Mouse (Mus musculus): Measurements from ENCODE around the gene Sorl1. TPM values are rescaled to one million over a fixed set of nuclear protein-coding genes. Genes with fewer than 3 reads are reported as not detected.

The Sorl1 gene
- polyA plus RNA-seq, 2 experiments = 1.1 to 1.4 TPM

DNA sequence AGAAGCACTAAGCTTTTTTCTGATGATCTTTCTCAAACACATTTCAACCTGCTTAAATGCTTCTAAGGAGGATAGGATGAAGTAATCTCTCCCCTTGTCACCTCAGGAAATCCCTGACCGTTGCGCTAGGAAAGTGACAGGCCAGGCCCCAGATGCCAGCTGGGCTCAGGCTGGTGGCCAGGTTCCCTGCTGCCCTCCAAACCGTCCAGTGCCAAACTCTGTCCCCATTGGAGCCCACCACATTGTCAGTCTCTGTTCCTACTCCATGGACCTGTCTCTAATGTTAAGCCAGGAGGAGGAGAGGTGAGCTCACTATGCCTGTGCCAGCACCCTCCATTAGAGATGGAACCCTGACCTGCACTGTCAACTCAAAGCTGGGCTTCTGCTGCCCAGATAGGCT lies 149.4 kb downstream of the Sorl1 start:
- Histone ChIP-seq H3K36me3 (replicated peaks; ENCODE audit: control insufficient read depth, insufficient read depth, low read depth) (no peaks in the 10 kb centered on the region), H3K9me3 (ENCODE audit: control insufficient read depth, low read length) (no peaks in the 10 kb centered on the region), H3K27me3 (ENCODE audit: control insufficient read depth, insufficient read depth, low read length) (no peaks in the 10 kb centered on the region), H3K9ac (replicated peaks) (no peak overlapping the region), H3K4me1 (replicated peaks; ENCODE audit: control insufficient read depth in 2 of 2, insufficient read depth in 2 of 2, low read length in 1 of 2) (no peaks in the 10 kb centered on the region), H3K27ac (no peak overlapping the region), H3K4me2 (ENCODE audit: low read depth) (no peak overlapping the region), H3K4me3 (ENCODE audit: insufficient read depth in 1 of 2, low read depth in 2 of 2, low read length in 2 of 2) (no peak overlapping the region)
- DNase-seq (ENCODE audit: low read depth in 3 of 3, low spot score in 3 of 3) = no peak
- no peak for ATAC-seq (ENCODE audit: insufficient read depth)
- TF ChIP-seq CTCF (IDR thresholded peaks at IDR 0.05; ENCODE audit: low read depth) = no peak
- TF ChIP-seq EP300 (IDR thresholded peaks at IDR 0.05; ENCODE audit: low read depth) = no peak
- 67% methylated on average over 3 of the region's 3 CpGs for WGBS (ENCODE audit: insufficient replicate concordance)

DNA sequence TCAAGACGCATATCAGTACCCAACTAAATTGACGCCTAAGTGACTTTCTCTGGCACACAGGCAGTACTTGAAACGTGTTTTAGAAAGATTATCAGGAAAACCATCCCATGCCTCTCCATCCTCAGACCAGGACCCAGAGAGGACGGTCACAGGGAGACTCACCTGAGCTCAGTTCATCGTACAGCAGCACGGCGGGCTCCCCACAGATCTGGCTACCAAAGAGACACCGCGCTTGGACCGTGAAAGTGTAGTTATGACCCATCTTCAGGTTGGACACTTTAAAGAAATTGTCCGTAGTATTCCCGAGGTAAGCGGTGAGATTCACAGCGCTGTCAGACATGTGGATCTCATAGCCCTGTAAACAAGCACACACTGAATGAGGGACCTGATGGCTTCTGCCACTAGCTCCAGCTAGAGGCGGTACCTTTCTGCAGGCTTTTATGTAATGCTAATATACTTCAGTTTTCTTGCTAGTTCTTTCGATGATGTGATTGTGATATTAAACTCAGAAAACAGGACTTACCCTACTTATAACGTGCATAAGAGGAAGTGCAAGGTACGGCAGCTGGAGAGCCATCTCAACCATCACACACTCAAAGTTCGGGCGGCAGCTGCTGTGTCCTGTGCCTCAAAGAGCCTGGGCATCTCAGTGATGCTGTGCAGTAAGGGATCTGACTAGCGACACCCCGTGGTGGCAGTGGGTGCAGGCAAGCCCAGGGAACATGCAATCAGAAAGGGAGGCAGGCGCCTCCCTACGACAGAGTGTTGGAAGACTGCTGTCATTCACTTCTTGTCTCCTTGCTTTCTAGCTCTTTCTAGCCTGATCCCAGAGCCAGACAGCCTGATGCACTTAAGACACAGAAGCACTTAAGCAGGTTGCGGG lies 150.1 kb downstream of the Sorl1 start:
- 61% methylated on average over 25 of the region's 25 CpGs for WGBS (ENCODE audit: insufficient replicate concordance)
- Histone ChIP-seq H3K27me3 (ENCODE audit: control insufficient read depth, insufficient read depth, low read length) (no peaks in the 10 kb centered on the region), H3K9me3 (ENCODE audit: control insufficient read depth, low read length) (no peaks in the 10 kb centered on the region), H3K4me1 (replicated peaks; ENCODE audit: control insufficient read depth in 2 of 2, insufficient read depth in 2 of 2, low read length in 1 of 2) (no peaks in the 10 kb centered on the region), H3K27ac (no peak overlapping the region), H3K36me3 (replicated peaks; ENCODE audit: control insufficient read depth, insufficient read depth, low read depth) (no peaks in the 10 kb centered on the region), H3K4me2 (ENCODE audit: low read depth) (no peak overlapping the region), H3K4me3 (ENCODE audit: insufficient read depth in 1 of 2, low read depth in 2 of 2, low read length in 2 of 2) (no peak overlapping the region), H3K9ac (replicated peaks) (no peak overlapping the region)
- TF ChIP-seq EP300 (IDR thresholded peaks at IDR 0.05; ENCODE audit: low read depth) (no peak), CTCF (IDR thresholded peaks at IDR 0.05; ENCODE audit: low read depth) (peak; percentile 60)
- ATAC-seq (ENCODE audit: insufficient read depth) (no peak), DNase-seq (ENCODE audit: low read depth in 3 of 3, low spot score in 3 of 3) (no peak)

DNA sequence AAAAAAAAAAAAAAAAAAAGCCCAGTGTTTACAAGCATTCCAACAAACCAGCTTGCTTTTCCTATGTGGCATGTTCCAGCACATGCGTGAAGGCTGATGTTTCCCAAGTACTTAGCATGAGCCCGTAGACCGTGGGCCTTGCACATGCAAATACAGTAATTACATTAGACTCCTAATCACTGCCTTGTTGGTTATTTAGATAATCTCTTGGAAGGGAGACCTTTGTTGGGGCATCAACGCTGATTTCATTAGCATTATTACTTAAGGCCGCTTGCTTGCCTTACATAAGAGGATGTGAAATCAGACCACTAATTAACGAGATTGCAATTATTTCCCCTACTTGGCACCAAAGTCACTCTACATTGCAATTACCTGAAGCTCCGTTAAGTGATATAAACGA lies 154.1 kb downstream of the Sorl1 start:
- Histone ChIP-seq H3K27me3 (ENCODE audit: control insufficient read depth, insufficient read depth, low read length) (no peaks in the 10 kb centered on the region), H3K9ac (replicated peaks) (no peak overlapping the region), H3K36me3 (replicated peaks; ENCODE audit: control insufficient read depth, insufficient read depth, low read depth) (no peaks in the 10 kb centered on the region), H3K4me1 (replicated peaks; ENCODE audit: control insufficient read depth in 2 of 2, insufficient read depth in 2 of 2, low read length in 1 of 2) (no peaks in the 10 kb centered on the region), H3K9me3 (ENCODE audit: control insufficient read depth, low read length) (no peaks in the 10 kb centered on the region), H3K4me2 (ENCODE audit: low read depth) (no peak overlapping the region), H3K27ac (no peak overlapping the region), H3K4me3 (ENCODE audit: insufficient read depth in 1 of 2, low read depth in 2 of 2, low read length in 2 of 2) (no peak overlapping the region)
- TF ChIP-seq EP300 (IDR thresholded peaks at IDR 0.05; ENCODE audit: low read depth) (no peak), CTCF (IDR thresholded peaks at IDR 0.05; ENCODE audit: low read depth) (no peak)
- DNase-seq (ENCODE audit: low read depth in 3 of 3, low spot score in 3 of 3) = no peak
- WGBS (ENCODE audit: insufficient replicate concordance) = 69% methylated on average over 8 of the region's 8 CpGs
- no peak for ATAC-seq (ENCODE audit: insufficient read depth)

DNA sequence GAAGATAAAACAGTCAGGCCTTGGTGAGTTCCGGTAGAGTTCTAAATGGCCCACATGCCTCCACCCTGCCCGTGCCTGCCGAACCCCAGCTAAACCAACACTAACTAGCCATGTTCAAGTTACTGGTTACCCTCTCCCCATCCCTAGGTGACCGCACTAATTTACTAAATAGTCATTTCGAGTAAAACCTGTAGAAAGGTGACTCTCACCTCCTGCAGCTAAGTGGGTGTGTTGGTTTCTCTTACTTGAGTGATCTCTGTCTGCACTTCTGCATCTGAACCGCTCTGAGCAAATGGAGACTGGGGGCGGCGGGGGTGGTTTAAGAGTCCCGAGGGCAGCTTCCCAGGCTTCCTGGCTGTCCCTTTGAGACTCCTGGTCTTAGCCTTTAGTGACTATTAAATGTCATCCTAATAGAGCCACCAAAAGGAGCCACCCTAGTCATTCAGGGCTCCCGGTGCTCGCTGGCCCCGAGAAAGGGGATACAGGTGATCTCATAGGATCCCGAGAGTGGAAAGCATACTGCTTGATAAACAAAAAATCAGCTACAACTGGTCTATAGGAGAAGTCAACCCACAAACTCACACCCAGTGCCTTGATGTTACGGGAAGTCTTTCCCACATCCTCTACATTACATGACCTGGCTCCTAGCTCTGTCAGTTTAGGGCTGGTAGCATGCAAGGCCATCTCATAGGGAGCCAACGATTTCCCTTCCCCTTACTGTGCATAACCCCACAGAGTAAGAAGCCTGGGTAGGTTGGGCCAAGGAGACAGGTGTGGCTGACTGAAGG lies 155.2 kb downstream of the Sorl1 start:
- Histone ChIP-seq H3K27ac (no peak overlapping the region), H3K4me3 (ENCODE audit: insufficient read depth in 1 of 2, low read depth in 2 of 2, low read length in 2 of 2) (no peak overlapping the region), H3K9ac (replicated peaks) (no peak overlapping the region), H3K4me2 (ENCODE audit: low read depth) (no peak overlapping the region), H3K27me3 (ENCODE audit: control insufficient read depth, insufficient read depth, low read length) (no peaks in the 10 kb centered on the region), H3K36me3 (replicated peaks; ENCODE audit: control insufficient read depth, insufficient read depth, low read depth) (no peaks in the 10 kb centered on the region), H3K9me3 (ENCODE audit: control insufficient read depth, low read length) (no peaks in the 10 kb centered on the region), H3K4me1 (replicated peaks; ENCODE audit: control insufficient read depth in 2 of 2, insufficient read depth in 2 of 2, low read length in 1 of 2) (no peaks in the 10 kb centered on the region)
- 77% methylated on average over 15 of the region's 15 CpGs for WGBS (ENCODE audit: insufficient replicate concordance)
- DNase-seq (ENCODE audit: low read depth in 3 of 3, low spot score in 3 of 3) = no peak
- ATAC-seq (ENCODE audit: insufficient read depth) = no peak
- no peak for TF ChIP-seq EP300 (IDR thresholded peaks at IDR 0.05; ENCODE audit: low read depth)
- TF ChIP-seq CTCF (IDR thresholded peaks at IDR 0.05; ENCODE audit: low read depth) = no peak

DNA sequence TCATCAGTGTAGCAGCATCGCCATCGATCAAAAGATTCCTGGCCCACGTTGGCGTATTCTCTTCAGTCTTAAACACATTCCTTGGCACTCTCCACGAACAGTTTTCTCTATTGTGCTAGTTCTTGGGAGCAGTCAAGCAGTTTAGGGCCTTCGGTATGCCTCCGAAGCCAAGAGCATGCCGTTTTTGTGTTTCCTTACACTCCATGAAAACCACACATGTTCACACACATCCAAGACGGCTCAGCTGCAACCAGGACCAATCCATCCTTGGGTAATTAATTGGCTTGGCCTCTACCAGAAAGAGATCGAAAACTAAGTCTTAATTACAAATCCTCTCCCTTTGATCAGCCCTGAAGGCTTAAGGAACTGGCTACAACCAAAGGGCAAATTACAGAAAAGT lies 162.8 kb downstream of the Sorl1 start:
- H3K9ac ChIP-seq (replicated peaks) = no peak overlapping the region
- H3K4me3 ChIP-seq (ENCODE audit: insufficient read depth in 1 of 2, low read depth in 2 of 2, low read length in 2 of 2) = no peak overlapping the region
- no peak for ATAC-seq (ENCODE audit: insufficient read depth)
- H3K36me3 ChIP-seq (replicated peaks; ENCODE audit: control insufficient read depth, insufficient read depth, low read depth) = no peaks in the 10 kb centered on the region
- 63% methylated on average over 10 of the region's 10 CpGs for WGBS (ENCODE audit: insufficient replicate concordance)
- no peaks in the 10 kb centered on the region for H3K9me3 ChIP-seq (ENCODE audit: control insufficient read depth, low read length)
- no peaks in the 10 kb centered on the region for H3K4me1 ChIP-seq (replicated peaks; ENCODE audit: control insufficient read depth in 2 of 2, insufficient read depth in 2 of 2, low read length in 1 of 2)
- TF ChIP-seq CTCF (IDR thresholded peaks at IDR 0.05; ENCODE audit: low read depth) = no peak
- TF ChIP-seq EP300 (IDR thresholded peaks at IDR 0.05; ENCODE audit: low read depth) = no peak
- no peak overlapping the region for H3K27ac ChIP-seq
- no peak for DNase-seq (ENCODE audit: low read depth in 3 of 3, low spot score in 3 of 3)
- H3K4me2 ChIP-seq (ENCODE audit: low read depth) = no peak overlapping the region
- H3K27me3 ChIP-seq (ENCODE audit: control insufficient read depth, insufficient read depth, low read length) = no peaks in the 10 kb centered on the region
